Comparison of ENCODE assay signal across 33 mouse cellular contexts in the genomic region with DNA sequence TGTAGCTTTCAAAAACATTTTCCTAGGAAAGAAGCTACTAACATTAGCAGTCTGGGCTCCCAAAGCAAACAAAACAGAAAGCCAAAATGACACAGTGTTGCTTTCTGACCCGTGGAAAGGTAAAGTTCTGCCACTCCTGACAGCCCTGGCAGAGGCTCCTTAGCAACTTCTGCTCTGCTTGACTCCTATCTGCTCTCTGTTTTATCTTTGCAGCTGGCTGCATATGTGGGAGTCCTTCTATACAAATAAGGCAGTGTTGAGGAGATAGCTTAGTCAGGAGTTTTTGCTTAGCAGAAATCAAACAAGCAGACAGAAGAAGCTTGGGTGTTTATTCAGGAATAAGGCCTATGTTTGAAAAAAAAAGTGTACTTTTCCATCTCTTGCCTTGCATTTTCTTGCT.
"Had no signal": no experiment of that assay in that cellular context is flagged by ENCODE, and none has a peak within 500 bp of the region (broad histone marks: within the 10 kb centered on the region; RNA-seq: fewer than 3 reads in every experiment).

No protein-coding gene starts in this region.

- H3K4me3 ChIP-seq: heart, adult 2 months; heart, embryonic 10.5 days; heart, embryonic 12.5 days; heart, embryonic 13.5 days; heart, embryonic 15.5 days; hindbrain, embryonic 10.5 days; hindbrain, embryonic 12.5 days; hindbrain, embryonic 13.5 days; hindbrain, embryonic 15.5 days; intestine, embryonic 15.5 days; layer of hippocampus, adult 2 months; left cerebral cortex, adult 2 months had no signal

- H3K4me2 ChIP-seq: heart, embryonic 11.5 days; heart, embryonic 12.5 days; heart, embryonic 13.5 days; heart, embryonic 15.5 days; hindbrain, embryonic 12.5 days; hindbrain, embryonic 13.5 days; hindbrain, embryonic 14.5 days; hindbrain, embryonic 15.5 days; intestine, embryonic 15.5 days had no signal

- H3K27ac ChIP-seq: heart, adult 2 months; heart, embryonic 10.5 days; heart, embryonic 13.5 days; heart, embryonic 15.5 days; hindbrain, embryonic 10.5 days; hindbrain, embryonic 12.5 days; hindbrain, embryonic 13.5 days; hindbrain, embryonic 14.5 days; hindbrain, embryonic 15.5 days; hindbrain, postnatal 0 days; intestine, embryonic 15.5 days; layer of hippocampus, adult 2 months; left cerebral cortex, adult 2 months had no signal

- H3K9ac ChIP-seq: heart, embryonic 12.5 days; heart, embryonic 13.5 days; heart, embryonic 15.5 days; hindbrain, embryonic 12.5 days; hindbrain, embryonic 13.5 days; hindbrain, embryonic 14.5 days; hindbrain, embryonic 15.5 days; intestine, embryonic 15.5 days had no signal

- H3K9me3 ChIP-seq: heart, embryonic 10.5 days; heart, embryonic 12.5 days; heart, embryonic 13.5 days; heart, embryonic 15.5 days; hindbrain, embryonic 10.5 days; hindbrain, embryonic 12.5 days; hindbrain, embryonic 13.5 days; hindbrain, embryonic 15.5 days; intestine, embryonic 15.5 days had no signal

- DNase-seq: heart, adult 2 months; heart, postnatal 10 days; heart, postnatal 14 days; heart, postnatal 36 days; heart, postnatal 4 days; kidney, adult 11 months; kidney, adult 2 months; kidney, adult 8-10 months; kidney, adult 9 months; kidney, postnatal 10 days; kidney, postnatal 25 days; kidney, postnatal 36 days; kidney, postnatal 4 days; layer of hippocampus, adult 9-11 months; layer of hippocampus, postnatal 36 days had no signal

- H3K27me3 ChIP-seq: heart, embryonic 12.5 days; heart, embryonic 13.5 days; heart, embryonic 15.5 days; hindbrain, embryonic 12.5 days; hindbrain, embryonic 13.5 days; hindbrain, embryonic 15.5 days; intestine, embryonic 15.5 days had no signal

- ATAC-seq: hindbrain, embryonic 16.5 days; hindbrain, postnatal 0 days; inflammation-experienced regulatory T-cells, adult 6 months; intestine, embryonic 15.5 days; intestine, embryonic 16.5 days; intestine, postnatal 0 days had no signal

- H3K4me1 ChIP-seq: heart, embryonic 10.5 days; heart, embryonic 12.5 days; heart, embryonic 13.5 days; heart, embryonic 15.5 days; hindbrain, embryonic 10.5 days; hindbrain, embryonic 12.5 days; hindbrain, embryonic 13.5 days; hindbrain, embryonic 15.5 days; intestine, embryonic 15.5 days had no signal

- H3K36me3 ChIP-seq: heart, embryonic 10.5 days; heart, embryonic 12.5 days; heart, embryonic 13.5 days; heart, embryonic 15.5 days; hindbrain, embryonic 10.5 days; hindbrain, embryonic 12.5 days; hindbrain, embryonic 13.5 days; hindbrain, embryonic 15.5 days; intestine, embryonic 15.5 days had no signal
